Mouse (Mus musculus) midbrain, postnatal 0 days (tissue): ENCODE results near the gene Arhgap15. TPM values are rescaled to one million over a fixed set of nuclear protein-coding genes. Genes with fewer than 3 reads are reported as not detected.
"Not testable (repeated sequence)": the region's sequence is repeated elsewhere in the genome, so short reads cannot be mapped to it uniquely, and the experiment has no call there.

ENCODE experiments used
- ATAC-seq: fragments of 200-750 bp; cut with Nextera tagmentation; 2 replicates; pipeline ENCODE4 v1.8.0; 2017; ENCODE audit warnings: moderate number of reproducible peaks, mild to moderate bottlenecking, moderate TSS enrichment, moderate library complexity; ENCODE audit not compliant: low FRiP score
- DNase-seq: peaks from one replicate; pipeline ENCODE4 v3.0.0-alpha.2; 2015; ENCODE audit warnings: low spot score
- H3K27ac ChIP-seq: fragments of 300-500 bp; sonication (generic); 2 replicates; pipeline ENCODE4 v1.5.1; 2014; ENCODE audit warnings: low read depth, mild to moderate bottlenecking, low read length, mixed read lengths
- H3K27me3 ChIP-seq: fragments of 300-500 bp; sonication (generic); 2 replicates; pipeline ENCODE4 v1.6.1; 2014; ENCODE audit warnings: low read length, control low read depth, mixed read lengths; ENCODE audit not compliant: insufficient read depth
- H3K36me3 ChIP-seq: fragments of 300-500 bp; sonication (generic); 2 replicates; pipeline ENCODE4 v1.6.1; 2014; ENCODE audit warnings: low read length, control low read depth, mixed read lengths; ENCODE audit not compliant: insufficient read depth
- H3K4me1 ChIP-seq: fragments of 300-500 bp; sonication (generic); 2 replicates; pipeline ENCODE4 v1.6.1; 2014; ENCODE audit warnings: mild to moderate bottlenecking, control low read depth, antibody characterized with exemption, low read length, mixed read lengths; ENCODE audit not compliant: insufficient read depth
- H3K4me2 ChIP-seq: fragments of 300-500 bp; sonication (generic); 2 replicates; pipeline ENCODE4 v1.6.1; 2014; ENCODE audit warnings: low read depth, mild to moderate bottlenecking, low read length, mixed read lengths; ENCODE audit not compliant: poor library complexity, severe bottlenecking
- H3K4me3 ChIP-seq: fragments of 300-500 bp; sonication (generic); 2 replicates; pipeline ENCODE4 v1.5.1; 2014; ENCODE audit warnings: low read depth, mild to moderate bottlenecking, low read length, moderate library complexity
- H3K9ac ChIP-seq: fragments of 300-500 bp; sonication (generic); replicated peaks from 2 replicates; pipeline ENCODE4 v1.6.1; 2014; ENCODE audit warnings: mild to moderate bottlenecking, low read length, moderate library complexity, mixed read lengths; ENCODE audit not compliant: poor library complexity, severe bottlenecking
- H3K9me3 ChIP-seq: fragments of 300-500 bp; sonication (generic); 2 replicates; pipeline ENCODE4 v1.6.1; 2016; ENCODE audit warnings: low read length, control low read depth
- CTCF ChIP-seq: IDR thresholded peaks from 2 replicates; pipeline ENCODE4 v1.5.1; 2016; ENCODE audit warnings: antibody characterized with exemption, mild to moderate bottlenecking
- WGBS: fragments of 180-500 bp; shearing (Covaris S2); extraction: QIAGEN DNeasy Blood & Tissue Kit; methylation state at CpG from one replicate; pipeline ENCODE4 v1.1.7; 2014; 5-methylcytosine and 5-hydroxymethylcytosine counted together
- polyA plus RNA-seq: library from polyadenylated mRNA; unstranded; fragments of >200 nt; fragmentation: Nextera tagmentation; extraction: Ambion mirVana; gene quantifications from 2 replicates; pipeline ENCODE4 v1.2.1, GENCODE M21; 2015
- total RNA-seq: library from RNA; depleted of rRNA; stranded (reverse); fragments of >200 nt; gene quantifications from 2 replicates; pipeline ENCODE4 v1.2.3, GENCODE M21; 2014

Gene Arhgap15
- total and polyA plus RNA-seq, 2 experiments from 2014 or later: 0.77 to 1.2 TPM

GRCm38 (mm10) chr2:43728831-43729230, 19.8 kb upstream of the Arhgap15 start:
- H3K9me3 ChIP-seq: no peaks in the 10 kb centered on the region
- H3K36me3 ChIP-seq: no peaks in the 10 kb centered on the region
- H3K4me1 ChIP-seq: no peaks in the 10 kb centered on the region
- no peak overlapping the region for H3K9ac ChIP-seq
- ATAC-seq: no peak
- H3K4me2 ChIP-seq: no peak overlapping the region
- no peak for DNase-seq
- 90% methylated on average over 3 of the region's 3 CpGs for WGBS
- H3K27me3 ChIP-seq: no peaks in the 10 kb centered on the region
- TF ChIP-seq CTCF: no peak
- H3K27ac ChIP-seq: no peak overlapping the region
- no peak overlapping the region for H3K4me3 ChIP-seq

- H3K4me1 ChIP-seq: no peaks in the 10 kb centered on the region
- TF ChIP-seq CTCF: no peak
- no peak overlapping the region for H3K4me2 ChIP-seq
- no peak overlapping the region for H3K9ac ChIP-seq
- DNase-seq (no peak), ATAC-seq (no peak)
- no peak overlapping the region for H3K4me3 ChIP-seq
- no peaks in the 10 kb centered on the region for H3K36me3 ChIP-seq
- no peaks in the 10 kb centered on the region for H3K9me3 ChIP-seq
- H3K27me3 ChIP-seq: no peaks in the 10 kb centered on the region
- 54% methylated on average over 3 of the region's 3 CpGs for WGBS
- H3K27ac ChIP-seq: no peak overlapping the region
These were observed 16.2 kb upstream of the Arhgap15 start for GRCm38 (mm10) chr2:43732396-43732795.

- ATAC-seq, DNase-seq, H3K4me2 ChIP-seq, H3K36me3 ChIP-seq, H3K4me1 ChIP-seq, H3K27me3 ChIP-seq, H3K9ac ChIP-seq, H3K27ac ChIP-seq, H3K4me3 ChIP-seq, H3K9me3 ChIP-seq: not testable (repeated sequence)
- WGBS: 95% methylated on average over 4 of the region's 4 CpGs
These were observed 13.6 kb upstream of the Arhgap15 start for GRCm38 (mm10) chr2:43735071-43735470.

- Histone ChIP-seq H3K9me3 (no peaks in the 10 kb centered on the region), H3K4me2 (no peak overlapping the region), H3K4me3 (no peak overlapping the region), H3K36me3 (no peaks in the 10 kb centered on the region), H3K9ac (no peak overlapping the region), H3K27me3 (no peaks in the 10 kb centered on the region), H3K27ac (no peak overlapping the region), H3K4me1 (no peaks in the 10 kb centered on the region)
- TF ChIP-seq CTCF: no peak
- ATAC-seq (no peak), DNase-seq (no peak)
- 94% methylated on average over 7 of the region's 7 CpGs for WGBS
These were observed 11.1 kb upstream of the Arhgap15 start for GRCm38 (mm10) chr2:43737546-43737945.

GRCm38 (mm10) chr2:43738562-43739112, 10.0 kb upstream of the Arhgap15 start:
- no peaks in the 10 kb centered on the region for H3K27me3 ChIP-seq
- H3K4me1 ChIP-seq: no peaks in the 10 kb centered on the region
- H3K4me2 ChIP-seq: no peak overlapping the region
- DNase-seq: no peak
- no peak overlapping the region for H3K4me3 ChIP-seq
- H3K9me3 ChIP-seq: no peaks in the 10 kb centered on the region
- H3K36me3 ChIP-seq: no peaks in the 10 kb centered on the region
- TF ChIP-seq CTCF: no peak
- H3K27ac ChIP-seq: no peak overlapping the region
- ATAC-seq: no peak
- H3K9ac ChIP-seq: no peak overlapping the region
- 87% methylated on average over 10 of the region's 10 CpGs for WGBS

GRCm38 (mm10) chr2:43739190-43739818, 9.3 kb upstream of the Arhgap15 start:
- ATAC-seq (no peak), DNase-seq (no peak)
- H3K27me3 ChIP-seq: no peaks in the 10 kb centered on the region
- no peak for TF ChIP-seq CTCF
- H3K36me3 ChIP-seq: no peaks in the 10 kb centered on the region
- H3K9ac ChIP-seq: no peak overlapping the region
- no peak overlapping the region for H3K4me3 ChIP-seq
- no peaks in the 10 kb centered on the region for H3K9me3 ChIP-seq
- H3K4me2 ChIP-seq: no peak overlapping the region
- 84% methylated on average over 9 of the region's 9 CpGs for WGBS
- no peak overlapping the region for H3K27ac ChIP-seq
- no peaks in the 10 kb centered on the region for H3K4me1 ChIP-seq
